Mouse (Mus musculus) heart, embryonic 14.5 days (tissue): Measurements from ENCODE around the gene Tmem50a. TPM values are rescaled to one million over a fixed set of nuclear protein-coding genes. Genes with fewer than 3 reads are reported as not detected.

Source experiments
- ATAC-seq: fragments of 200-750 bp; cut with Nextera tagmentation; 2 replicates; pipeline ENCODE4 v1.8.0; 2017; ENCODE audit warnings: low read depth, moderate TSS enrichment; ENCODE audit not compliant: insufficient number of reproducible peaks, insufficient read depth, low FRiP score
- H3K27ac ChIP-seq, 2 experiments: fragments of 200-500 bp in 1 of 2; fragments of 300-500 bp in 1 of 2; sonication (generic) in 1 of 2; replicated peaks in 1 of 2; 2 replicates each; pipeline ENCODE4 v1.5.1; 2012 to 2014; ENCODE audit warnings: low read depth in 2 of 2, low read length in 2 of 2, control low read depth in 1 of 2, mild to moderate bottlenecking in 1 of 2, mixed read lengths in 1 of 2; ENCODE audit not compliant: control insufficient read depth in 1 of 2, insufficient read depth in 1 of 2
- H3K27me3 ChIP-seq: fragments of 300-500 bp; sonication (generic); 2 replicates; pipeline ENCODE4 v1.6.1; 2014; ENCODE audit warnings: mild to moderate bottlenecking, low read length, control low read depth; ENCODE audit not compliant: control insufficient read depth, insufficient read depth
- H3K36me3 ChIP-seq: fragments of 300-500 bp; sonication (generic); 2 replicates; pipeline ENCODE4 v1.6.1; 2014; ENCODE audit warnings: mild to moderate bottlenecking, control low read depth, low read length, mixed read lengths; ENCODE audit not compliant: control insufficient read depth, insufficient read depth
- H3K4me1 ChIP-seq, 2 experiments: fragments of 200-500 bp in 1 of 2; fragments of 300-500 bp in 1 of 2; sonication (generic) in 1 of 2; 2 replicates each; pipeline ENCODE4 v1.6.1; 2012 to 2014; ENCODE audit warnings: low read length in 2 of 2, control low read depth in 1 of 2, mixed read lengths in 1 of 2; ENCODE audit not compliant: control insufficient read depth in 2 of 2, insufficient read depth in 2 of 2
- H3K4me2 ChIP-seq: fragments of 300-500 bp; sonication (generic); 2 replicates; pipeline ENCODE4 v1.6.1; 2014; ENCODE audit warnings: mild to moderate bottlenecking, low read length
- H3K4me3 ChIP-seq, 2 experiments: fragments of 200-500 bp in 1 of 2; fragments of 300-500 bp in 1 of 2; sonication (generic) in 1 of 2; 2 replicates each; pipeline ENCODE4 v1.5.1; 2012 to 2014; ENCODE audit warnings: low read length in 2 of 2, mild to moderate bottlenecking in 2 of 2, control low read depth in 1 of 2, low read depth in 1 of 2, moderate library complexity in 1 of 2; ENCODE audit not compliant: control insufficient read depth in 1 of 2, insufficient read depth in 1 of 2
- H3K9ac ChIP-seq: fragments of 300-500 bp; sonication (generic); 2 replicates; pipeline ENCODE4 v1.6.1; 2014; ENCODE audit warnings: mild to moderate bottlenecking, low read length
- H3K9me3 ChIP-seq: fragments of 300-500 bp; sonication (generic); 2 replicates; pipeline ENCODE4 v1.6.1; 2016; ENCODE audit warnings: low read length, control low read depth; ENCODE audit not compliant: control insufficient read depth
- WGBS: fragments of 180-500 bp; shearing (Covaris S2); extraction: QIAGEN DNeasy Blood & Tissue Kit; methylation state at CpG from one replicate; pipeline ENCODE4 v1.1.7; 2014; 5-methylcytosine and 5-hydroxymethylcytosine counted together
- polyA plus RNA-seq: library from polyadenylated mRNA; unstranded; fragments of >200 nt; fragmentation: Nextera tagmentation; extraction: Ambion mirVana; gene quantifications from 2 replicates; pipeline ENCODE4 v1.2.1, GENCODE M21; 2014

The Tmem50a gene
- polyA plus RNA-seq, 1 experiment from 2014 or later, result 167 TPM

GRCm38 (mm10) chr4:134869815-134870375, 44.9 kb downstream of the Tmem50a start:
- Histone ChIP-seq H3K4me2 (peak overlapping the region; percentile 58), H3K9ac (peak overlapping the region; percentile 49), H3K36me3 (no peaks in the 10 kb centered on the region), H3K4me1 (peaks cover 8 to 11% of the 10 kb centered on the region in 2 experiments; a peak in 2 of 4 replicates), H3K27ac (no peak overlapping the region), H3K9me3 (no peaks in the 10 kb centered on the region), H3K4me3 (peak overlapping the region in 1 of 2 experiments; percentile 19; a peak in 2 of 4 replicates), H3K27me3 (peaks cover 19% of the 10 kb centered on the region)
- WGBS, result 55% methylated on average over 6 of the region's 7 CpGs
- ATAC-seq, result 0 out of 2 replicates have a peak, but pooled peaks have one; percentile 37

- Histone ChIP-seq H3K4me3 (peak overlapping the region in 1 of 2 experiments; percentile 19; a peak in 2 of 4 replicates), H3K27me3 (peaks cover 19% of the 10 kb centered on the region), H3K9me3 (no peaks in the 10 kb centered on the region), H3K36me3 (no peaks in the 10 kb centered on the region), H3K9ac (peak overlapping the region; percentile 49), H3K4me2 (peak overlapping the region; percentile 58), H3K27ac (no peak overlapping the region), H3K4me1 (peaks cover 10 to 11% of the 10 kb centered on the region in 2 experiments; a peak in 2 of 4 replicates)
- no peak; the same call in 1 of the 2 replicates for ATAC-seq
- 8% methylated on average over 16 of the region's 16 CpGs for WGBS
Measured at GRCm38 (mm10) chr4:134869068-134869730, 45.6 kb downstream of the Tmem50a start.

GRCm38 (mm10) chr4:134868490-134868889, 46.3 kb downstream of the Tmem50a start:
- ATAC-seq, result no peak
- WGBS, result 22% methylated on average over 8 of the region's 9 CpGs
- H3K4me2 ChIP-seq, result no peak overlapping the region
- no peak overlapping the region for H3K4me3 ChIP-seq
- no peaks in the 10 kb centered on the region for H3K9me3 ChIP-seq
- H3K27ac ChIP-seq, result no peak overlapping the region
- H3K27me3 ChIP-seq, result peaks cover 19% of the 10 kb centered on the region
- H3K36me3 ChIP-seq, result no peaks in the 10 kb centered on the region
- no peak overlapping the region for H3K9ac ChIP-seq
- H3K4me1 ChIP-seq, result peaks cover 10 to 11% of the 10 kb centered on the region in 2 experiments; a peak in 2 of 4 replicates

DNA sequence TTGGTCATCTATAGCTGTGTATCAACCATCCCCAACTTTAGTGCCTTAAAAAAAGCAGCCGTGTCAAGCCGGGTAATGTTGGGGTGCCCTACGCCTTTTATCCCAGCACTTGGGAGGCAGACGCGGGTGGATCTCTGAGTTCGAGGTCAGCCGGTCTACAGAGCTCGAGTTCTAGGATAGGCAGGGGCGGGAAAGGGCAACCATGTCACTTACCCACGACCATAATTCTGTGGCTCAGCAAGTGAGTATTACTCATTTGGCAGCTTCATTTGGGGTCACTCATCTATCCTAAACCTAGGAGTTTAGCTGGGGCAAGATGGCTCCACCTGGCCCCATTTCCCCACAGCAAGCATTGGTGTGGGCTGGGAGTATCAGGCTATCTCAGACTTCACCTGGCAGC, 46.8 kb downstream of the Tmem50a start:
- WGBS, result 85% methylated on average over 10 of the region's 10 CpGs
- no peak overlapping the region for H3K4me2 ChIP-seq

GRCm38 (mm10) chr4:134867661-134868060, 47.2 kb downstream of the Tmem50a start:
- WGBS, result 84% methylated on average over 8 of the region's 8 CpGs
- ATAC-seq, result no peak
- Histone ChIP-seq H3K4me3 (no peak overlapping the region), H3K27ac (no peak overlapping the region), H3K4me1 (peaks cover 10 to 11% of the 10 kb centered on the region in 2 experiments; a peak in 2 of 4 replicates), H3K4me2 (no peak overlapping the region), H3K36me3 (no peaks in the 10 kb centered on the region), H3K9me3 (no peaks in the 10 kb centered on the region), H3K27me3 (peaks cover 19% of the 10 kb centered on the region), H3K9ac (no peak overlapping the region)

More for the DNA sequence above, 46.8 kb downstream of the Tmem50a start:
- H3K27me3 ChIP-seq, result peaks cover 19% of the 10 kb centered on the region
- no peak overlapping the region for H3K27ac ChIP-seq
- H3K9me3 ChIP-seq, result no peaks in the 10 kb centered on the region
- no peaks in the 10 kb centered on the region for H3K36me3 ChIP-seq
- no peak overlapping the region for H3K4me3 ChIP-seq
- no peak overlapping the region for H3K9ac ChIP-seq
- no peak for ATAC-seq
- peaks cover 10 to 11% of the 10 kb centered on the region in 2 experiments; a peak in 2 of 4 replicates for H3K4me1 ChIP-seq

GRCm38 (mm10) chr4:134867213-134867612, 47.6 kb downstream of the Tmem50a start:
- ATAC-seq, result no peak
- no peak overlapping the region for H3K4me2 ChIP-seq
- WGBS, result 94% methylated on average over 8 of the region's 8 CpGs

DNA sequence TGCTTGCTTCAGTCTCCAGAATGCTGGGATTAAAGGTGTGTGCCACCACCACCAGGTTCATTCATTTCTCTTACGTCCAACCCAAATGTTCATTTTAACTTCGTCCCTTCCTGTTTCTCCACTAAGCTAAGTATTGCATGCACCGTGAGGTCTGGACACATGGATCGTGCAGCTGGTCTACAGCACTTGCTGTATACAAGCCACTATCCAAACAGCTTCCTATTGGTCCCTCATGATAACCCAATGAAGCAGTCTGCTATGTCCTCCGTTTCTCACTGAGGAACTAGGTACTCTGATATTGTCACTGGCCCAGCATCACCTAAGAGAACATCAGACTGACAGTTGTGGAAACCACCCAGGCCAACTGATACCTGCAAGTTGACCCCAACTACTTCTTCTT, 49.0 kb downstream of the Tmem50a start:
- no peak for ATAC-seq
- WGBS, result 82% methylated on average over 5 of the region's 5 CpGs
- Histone ChIP-seq H3K4me3 (no peak overlapping the region), H3K9ac (no peak overlapping the region), H3K36me3 (no peaks in the 10 kb centered on the region), H3K27me3 (peaks cover 17% of the 10 kb centered on the region), H3K27ac (no peak overlapping the region), H3K4me1 (peaks cover 10 to 11% of the 10 kb centered on the region in 2 experiments; a peak in 2 of 4 replicates), H3K9me3 (no peaks in the 10 kb centered on the region), H3K4me2 (no peak overlapping the region)

More at GRCm38 (mm10) chr4:134867213-134867612, 47.6 kb downstream of the Tmem50a start:
- no peak overlapping the region for H3K4me3 ChIP-seq
- H3K27me3 ChIP-seq, result peaks cover 19% of the 10 kb centered on the region
- H3K9me3 ChIP-seq, result no peaks in the 10 kb centered on the region
- no peak overlapping the region for H3K27ac ChIP-seq
- peaks cover 10 to 11% of the 10 kb centered on the region in 2 experiments; a peak in 2 of 4 replicates for H3K4me1 ChIP-seq
- H3K9ac ChIP-seq, result no peak overlapping the region
- no peaks in the 10 kb centered on the region for H3K36me3 ChIP-seq
